Mouse (Mus musculus) stomach, postnatal 0 days (tissue): ENCODE results near the gene Cytip. TPM values are rescaled to one million over a fixed set of nuclear protein-coding genes. Genes with fewer than 3 reads are reported as not detected.

ENCODE experiments used
- ATAC-seq: fragments of 200-750 bp; cut with Nextera tagmentation; 2 replicates; pipeline ENCODE4 v1.8.0; 2017; ENCODE audit not compliant: low FRiP score, low TSS enrichment
- DNase-seq: peaks from one replicate; pipeline ENCODE4 v3.0.0-alpha.2; 2016; ENCODE audit warnings: low spot score
- H3K27ac ChIP-seq: fragments of 300-500 bp; sonication (generic); replicated peaks from 2 replicates; pipeline ENCODE4 v1.5.1; 2014; ENCODE audit warnings: mild to moderate bottlenecking, control low read depth
- H3K27me3 ChIP-seq: fragments of 300-500 bp; sonication (generic); 2 replicates; pipeline ENCODE4 v1.6.1; 2014; ENCODE audit warnings: low read length; ENCODE audit not compliant: control insufficient read depth, insufficient read depth
- H3K36me3 ChIP-seq: fragments of 300-500 bp; sonication (generic); 2 replicates; pipeline ENCODE4 v1.6.1; 2014; ENCODE audit warnings: low read length, mixed read lengths; ENCODE audit not compliant: control insufficient read depth, insufficient read depth
- H3K4me1 ChIP-seq: fragments of 300-500 bp; sonication (generic); replicated peaks from 2 replicates; pipeline ENCODE4 v1.6.1; 2014; ENCODE audit warnings: antibody characterized with exemption; ENCODE audit not compliant: control insufficient read depth, insufficient read depth
- H3K4me2 ChIP-seq: fragments of 300-500 bp; sonication (generic); replicated peaks from 2 replicates; pipeline ENCODE4 v1.6.1; 2014; ENCODE audit warnings: low read depth, mild to moderate bottlenecking, control low read depth, moderate library complexity
- H3K4me3 ChIP-seq: fragments of 300-500 bp; sonication (generic); 2 replicates; pipeline ENCODE4 v1.5.1; 2014; ENCODE audit warnings: low read depth, low read length, control low read depth
- H3K9ac ChIP-seq: fragments of 300-500 bp; sonication (generic); 2 replicates; pipeline ENCODE4 v1.6.1; 2014; ENCODE audit warnings: mild to moderate bottlenecking, low read length, control low read depth, mixed read lengths
- H3K9me3 ChIP-seq: fragments of 300-500 bp; sonication (generic); 2 replicates; pipeline ENCODE4 v1.6.1; 2016; ENCODE audit warnings: low read length; ENCODE audit not compliant: control insufficient read depth
- CTCF ChIP-seq: IDR thresholded peaks from 2 replicates; pipeline ENCODE4 v1.5.1; 2016; ENCODE audit warnings: antibody characterized with exemption, low read depth, mild to moderate bottlenecking, moderate library complexity
- EP300 ChIP-seq: optimal IDR thresholded peaks from 2 replicates; pipeline ENCODE3; 2016; ENCODE audit warnings: antibody characterized with exemption
- WGBS: fragments of 180-500 bp; shearing (Covaris S2); extraction: QIAGEN DNeasy Blood & Tissue Kit; methylation state at CpG from one replicate; pipeline ENCODE4 v1.1.7; 2014; 5-methylcytosine and 5-hydroxymethylcytosine counted together
- polyA plus RNA-seq: library from polyadenylated mRNA; unstranded; fragments of >200 nt; fragmentation: Nextera tagmentation; extraction: Ambion mirVana; gene quantifications from 2 replicates; pipeline ENCODE4 v1.2.1, GENCODE M21; 2015

Cytip gene
- polyA plus RNA-seq, 1 experiment from 2014 or later = 0.87 TPM

DNA sequence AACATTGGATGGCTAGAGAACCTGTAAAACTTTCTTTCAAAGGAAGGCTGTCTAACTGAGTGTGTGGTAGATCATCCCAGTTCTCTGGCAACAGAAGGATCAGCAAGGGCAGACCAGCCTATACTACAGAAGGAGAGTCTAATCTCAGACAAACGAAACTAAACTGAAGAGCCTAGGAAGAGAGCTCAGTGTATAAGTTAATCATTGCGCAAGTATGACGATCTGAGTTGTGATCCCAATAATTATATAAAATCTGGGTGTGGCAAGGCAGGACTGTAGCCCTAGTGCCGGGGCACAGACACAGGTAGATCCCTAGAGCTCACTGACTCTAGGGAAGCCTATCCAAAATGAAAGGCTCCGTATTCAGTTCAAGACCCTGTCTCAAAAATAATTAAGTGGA is 3.2 kb downstream of the Cytip start:
- Histone ChIP-seq H3K4me3 (no peak overlapping the region), H3K4me1 (no peaks in the 10 kb centered on the region), H3K9me3 (no peaks in the 10 kb centered on the region), H3K27me3 (no peaks in the 10 kb centered on the region), H3K9ac (no peak overlapping the region), H3K4me2 (no peak overlapping the region), H3K27ac (no peak overlapping the region), H3K36me3 (no peaks in the 10 kb centered on the region)
- DNase-seq = no peak
- no peak for TF ChIP-seq CTCF
- no peak for TF ChIP-seq EP300
- no peak for ATAC-seq
- 80% methylated on average over 5 of the region's 5 CpGs for WGBS

DNA sequence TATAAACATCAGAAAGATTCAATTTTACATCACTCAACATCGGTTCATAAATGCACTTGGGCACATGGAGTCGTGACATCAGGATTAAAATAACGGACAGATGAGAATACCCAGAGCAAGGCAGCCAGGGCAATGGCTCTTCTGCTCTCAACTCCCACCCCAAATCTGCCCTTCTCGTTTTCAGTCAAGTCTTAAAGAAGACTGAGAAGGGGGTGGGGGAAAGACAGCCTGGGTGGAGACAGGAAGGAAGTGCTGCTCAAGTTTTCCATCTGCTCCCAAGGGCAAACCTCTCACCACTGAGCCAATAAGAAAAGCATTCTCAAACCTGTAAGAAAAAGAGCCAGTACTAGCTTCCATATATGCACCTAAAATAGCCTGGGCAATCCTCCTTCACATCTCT is 5.8 kb downstream of the Cytip start:
- Histone ChIP-seq H3K9me3 (no peaks in the 10 kb centered on the region), H3K36me3 (no peaks in the 10 kb centered on the region), H3K9ac (no peak overlapping the region), H3K4me3 (no peak overlapping the region), H3K4me1 (no peaks in the 10 kb centered on the region), H3K27me3 (no peaks in the 10 kb centered on the region), H3K27ac (no peak overlapping the region), H3K4me2 (no peak overlapping the region)
- no peak for TF ChIP-seq EP300
- no peak for TF ChIP-seq CTCF
- DNase-seq (no peak), ATAC-seq (no peak)
- 59% methylated on average over 4 of the region's 4 CpGs for WGBS

DNA sequence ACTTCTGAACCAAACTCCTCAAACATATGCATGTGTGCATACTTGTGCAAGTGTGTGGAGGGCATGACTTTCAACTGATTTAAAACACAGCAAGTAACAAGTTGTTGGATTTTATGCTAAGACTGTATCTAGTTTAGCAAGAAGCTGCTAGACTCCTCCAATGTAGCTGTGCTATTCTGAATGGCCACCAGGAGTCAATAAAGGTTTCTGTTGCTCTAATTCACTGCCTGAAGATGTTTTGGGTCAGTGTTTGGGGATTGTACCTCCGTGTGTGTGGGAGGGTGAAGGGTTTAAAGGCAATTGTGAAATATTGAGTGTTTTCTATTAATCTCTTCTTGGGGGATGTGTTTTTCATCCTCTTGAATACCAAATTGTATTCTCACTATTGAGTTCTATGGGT is 6.4 kb downstream of the Cytip start:
- no peak for ATAC-seq
- TF ChIP-seq CTCF (peak; percentile 61), EP300 (no peak)

DNA sequence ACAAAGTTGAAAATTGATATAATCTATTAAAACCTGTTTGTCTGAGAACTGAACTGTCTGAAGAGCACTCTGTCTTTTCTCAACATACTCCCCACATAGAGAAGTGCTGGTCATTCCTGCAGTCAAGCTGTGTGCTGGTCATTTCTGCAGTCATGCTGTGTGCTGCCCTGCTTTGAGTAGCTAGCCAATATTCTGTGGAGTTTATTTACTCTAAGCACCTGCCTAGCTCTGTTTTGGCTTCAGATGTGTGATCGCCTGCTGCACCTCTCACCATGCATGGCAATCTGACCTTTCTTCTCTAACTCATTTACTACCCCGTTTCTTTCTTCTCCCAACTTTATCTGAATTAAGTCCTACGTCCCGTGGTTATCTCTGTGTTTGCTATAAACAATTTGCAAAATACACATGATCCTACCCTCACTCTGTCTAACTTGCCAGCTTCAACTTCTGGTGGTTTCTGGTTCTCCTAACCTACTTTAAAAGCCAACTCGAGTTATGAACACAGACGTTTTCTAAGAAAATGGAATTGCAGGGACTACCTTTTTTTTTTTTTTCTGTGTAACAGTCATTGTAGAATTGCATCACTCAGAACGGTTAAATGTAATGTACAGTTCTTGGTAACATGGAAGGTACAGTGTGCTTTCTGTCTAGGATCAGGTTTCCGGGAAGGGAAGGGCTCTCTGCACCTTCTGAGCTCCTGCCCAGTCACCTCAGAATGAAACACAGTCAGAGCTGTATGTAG is 7.9 kb downstream of the Cytip start:
- no peak overlapping the region for H3K4me3 ChIP-seq
- WGBS = 54% methylated on average over 8 of the region's 8 CpGs
- no peak overlapping the region for H3K27ac ChIP-seq
- no peaks in the 10 kb centered on the region for H3K9me3 ChIP-seq
- H3K36me3 ChIP-seq = no peaks in the 10 kb centered on the region
- H3K27me3 ChIP-seq = no peaks in the 10 kb centered on the region
- ATAC-seq (no peak), DNase-seq (no peak)
- no peaks in the 10 kb centered on the region for H3K4me1 ChIP-seq
- no peak overlapping the region for H3K9ac ChIP-seq
- TF ChIP-seq CTCF = no peak
- no peak for TF ChIP-seq EP300
- no peak overlapping the region for H3K4me2 ChIP-seq

More for the DNA sequence above, 6.4 kb downstream of the Cytip start:
- 35% methylated on average over 1 of the region's 1 CpGs for WGBS
- no peak overlapping the region for H3K4me3 ChIP-seq
- H3K4me1 ChIP-seq = no peaks in the 10 kb centered on the region
- no peaks in the 10 kb centered on the region for H3K27me3 ChIP-seq
- no peak overlapping the region for H3K9ac ChIP-seq
- DNase-seq = no peak
- no peaks in the 10 kb centered on the region for H3K36me3 ChIP-seq
- no peak overlapping the region for H3K27ac ChIP-seq
- no peaks in the 10 kb centered on the region for H3K9me3 ChIP-seq
- H3K4me2 ChIP-seq = no peak overlapping the region

DNA sequence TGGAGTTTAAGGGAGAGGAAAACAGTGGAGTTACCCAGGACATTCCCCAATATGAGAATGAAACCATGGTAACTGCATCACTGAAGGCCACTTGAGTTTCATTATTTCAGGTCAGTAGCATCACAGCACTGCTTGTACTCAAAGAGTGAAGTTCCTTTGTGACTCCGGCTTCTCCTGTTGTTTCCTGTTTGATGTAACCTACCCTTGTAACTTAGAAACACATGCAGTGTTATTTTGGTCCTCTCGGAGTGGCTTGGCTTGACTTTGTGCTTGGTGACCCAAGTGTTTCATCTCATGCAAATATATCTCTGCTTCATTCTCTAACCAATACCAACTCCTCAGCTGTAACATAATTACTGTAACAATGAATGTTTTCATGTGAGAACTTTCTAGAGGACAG is 11.1 kb downstream of the Cytip start:
- Histone ChIP-seq H3K27ac (no peak overlapping the region), H3K4me2 (no peak overlapping the region), H3K36me3 (no peaks in the 10 kb centered on the region), H3K4me3 (no peak overlapping the region), H3K27me3 (no peaks in the 10 kb centered on the region), H3K4me1 (no peaks in the 10 kb centered on the region), H3K9ac (no peak overlapping the region), H3K9me3 (no peaks in the 10 kb centered on the region)
- no peak for ATAC-seq
- 75% methylated on average over 2 of the region's 2 CpGs for WGBS
- TF ChIP-seq CTCF = no peak
- TF ChIP-seq EP300 = no peak
- no peak for DNase-seq

DNA sequence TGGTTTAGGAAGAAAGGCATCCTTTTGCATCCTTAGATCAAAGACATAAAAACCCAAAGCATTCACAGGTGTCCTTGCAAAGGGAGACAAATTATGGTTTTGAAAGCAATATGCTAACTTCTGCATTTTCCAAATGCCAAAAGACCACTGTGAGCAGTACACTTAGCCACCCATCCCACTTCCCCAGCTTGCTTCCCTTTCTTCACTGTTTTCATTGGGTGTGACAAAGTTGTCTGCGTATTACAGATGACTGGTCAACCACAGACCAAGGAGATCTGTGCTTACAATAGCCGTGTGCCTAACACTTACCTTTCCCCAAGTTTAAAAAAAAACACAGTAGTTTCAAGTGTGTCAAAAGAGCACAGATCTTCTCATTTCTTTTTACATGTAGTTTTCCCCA is 11.7 kb downstream of the Cytip start:
- Histone ChIP-seq H3K9ac (no peak overlapping the region), H3K27ac (no peak overlapping the region), H3K36me3 (no peaks in the 10 kb centered on the region), H3K4me1 (no peaks in the 10 kb centered on the region), H3K27me3 (no peaks in the 10 kb centered on the region), H3K4me3 (no peak overlapping the region), H3K4me2 (no peak overlapping the region), H3K9me3 (no peaks in the 10 kb centered on the region)
- DNase-seq = no peak
- ATAC-seq = no peak
- TF ChIP-seq EP300 = no peak
- TF ChIP-seq CTCF = no peak
- 83% methylated on average over 2 of the region's 2 CpGs for WGBS
